ENCODE assay signal across 8 mouse cellular contexts in genomic region chr2:71874422-71874821, GRCm38 (mm10). TPM values are rescaled to one million over a fixed set of nuclear protein-coding genes. Genes with fewer than 3 reads are reported as not detected.
A peak's percentile ranks its signal among the peaks of the same experiment; 100 is the strongest.
DNase-seq lines count a peak whose midpoint lies in the region; ATAC-seq and TF ChIP-seq lines count a peak whose summit lies in the region.

No protein-coding gene starts in this region.

- H3K9ac ChIP-seq in kidney, embryonic 16.5 days (replicated peaks; ENCODE audit: low read length), result no peak overlapping the region
- H3K9ac ChIP-seq in hindbrain, embryonic 14.5 days, result no peak overlapping the region

- no peak for DNase-seq in kidney, adult 9 months
- peak; percentile 38 for DNase-seq in c-Kit-negative CD71-positive TER-119-positive erythroid progenitor cells, embryonic 14.5 days (ENCODE audit: low read depth, low spot score)
- DNase-seq in hindbrain, embryonic 14.5 days (ENCODE audit: low spot score), result no peak
- no peak for DNase-seq in left cerebral cortex, postnatal 36 days (ENCODE audit: low spot score in 2 of 2)
- DNase-seq in kidney, adult 2 months, result no peak

- H3K36me3 ChIP-seq in kidney, embryonic 16.5 days (ENCODE audit: insufficient read depth, low read length), result no peaks in the 10 kb centered on the region
- no peaks in the 10 kb centered on the region for H3K36me3 ChIP-seq in hindbrain, embryonic 14.5 days (replicated peaks; ENCODE audit: control insufficient read depth, insufficient read depth)
- H3K36me3 ChIP-seq in kidney, adult 2 months (ENCODE audit: control insufficient read depth, insufficient read depth, low read length), result no peaks in the 10 kb centered on the region

- 84% methylated on average over 2 of the region's 2 CpGs for WGBS in kidney, embryonic 16.5 days
- 88% methylated on average over 2 of the region's 2 CpGs for WGBS in hindbrain, embryonic 14.5 days
- 78% methylated on average over 2 of the region's 2 CpGs for WGBS in kidney, adult 2 months

- H3K9me3 ChIP-seq in kidney, embryonic 16.5 days (ENCODE audit: low read length), result no peaks in the 10 kb centered on the region
- H3K9me3 ChIP-seq in hindbrain, embryonic 14.5 days (ENCODE audit: control insufficient read depth, low read length), result no peaks in the 10 kb centered on the region

- no peak for ATAC-seq in kidney, embryonic 16.5 days (ENCODE audit: low FRiP score, low TSS enrichment)
- no peak for ATAC-seq in hindbrain, embryonic 14.5 days (ENCODE audit: low FRiP score)
- peak; percentile 62 for ATAC-seq in megakaryocyte-erythroid progenitor cell, adult 5-6 weeks (replicated peaks; ENCODE audit: low FRiP score, low TSS enrichment, poor library complexity, severe bottlenecking)
- ATAC-seq in cerebellum, adult (ENCODE audit: insufficient number of reproducible peaks, low FRiP score, low TSS enrichment), result no peak

- no peak overlapping the region for H3K27ac ChIP-seq in kidney, embryonic 16.5 days (ENCODE audit: low read length)
- no peak overlapping the region for H3K27ac ChIP-seq in hindbrain, embryonic 14.5 days
- H3K27ac ChIP-seq in kidney, adult 2 months (ENCODE audit: insufficient read depth, low read depth, low read length), result no peak overlapping the region

- no peak overlapping the region; the same call in 1 of the 2 replicates for H3K4me3 ChIP-seq in kidney, embryonic 16.5 days (ENCODE audit: low read length)
- peak overlapping the region; percentile 73; the same call in 1 of the 2 replicates for H3K4me3 ChIP-seq in hindbrain, embryonic 14.5 days (replicated peaks; ENCODE audit: low read length)
- no peak overlapping the region for H3K4me3 ChIP-seq in kidney, adult 2 months (ENCODE audit: insufficient read depth, low read depth, low read length)

- intact Hi-C loops in left cerebral cortex, postnatal 36 days (cut with DNase I), result no loop called here

- H3K4me2 ChIP-seq in kidney, embryonic 16.5 days (replicated peaks; ENCODE audit: low read depth, low read length), result peak overlapping the region; percentile 96
- H3K4me2 ChIP-seq in hindbrain, embryonic 14.5 days (replicated peaks), result peak overlapping the region; percentile 74; the same call in 1 of the 2 replicates

- no peaks in the 10 kb centered on the region for H3K27me3 ChIP-seq in kidney, embryonic 16.5 days (ENCODE audit: insufficient read depth, low read length)
- 0 out of 2 replicates have a peak, but pooled peaks cover 7% of the 10 kb centered on the region for H3K27me3 ChIP-seq in hindbrain, embryonic 14.5 days (ENCODE audit: control insufficient read depth, insufficient read depth, low read length)
- H3K27me3 ChIP-seq in kidney, adult 2 months (replicated peaks; ENCODE audit: control insufficient read depth, insufficient read depth, low read length), result no peaks in the 10 kb centered on the region

- no peak for TF ChIP-seq CTCF in kidney, adult 2 months (conservative IDR thresholded peaks at IDR 0.05; ENCODE audit: insufficient read depth, insufficient read length, low read depth, low read length)

- peaks cover 12% of the 10 kb centered on the region; the same call in 1 of the 2 replicates for H3K4me1 ChIP-seq in kidney, embryonic 16.5 days (ENCODE audit: insufficient read depth, low read length)
- H3K4me1 ChIP-seq in hindbrain, embryonic 14.5 days (replicated peaks; ENCODE audit: control insufficient read depth, insufficient read depth, low read length), result peaks cover 7% of the 10 kb centered on the region; the same call in 1 of the 2 replicates
- H3K4me1 ChIP-seq in kidney, adult 2 months (ENCODE audit: control insufficient read depth, insufficient read depth, low read length), result peaks cover 10% of the 10 kb centered on the region

- no peak for TF ChIP-seq POLR2A in kidney, adult 2 months (IDR thresholded peaks at IDR 0.05; ENCODE audit: low read depth, low read length)

RNA-seq across cellular contexts. Expression of gene Pdk1, which starts 1.4 kb away (rescaled TPM):
- 46.3 and 48.9 TPM in 2 replicates for polyA plus RNA-seq in kidney, embryonic 16.5 days (2015; fragmentation: Nextera tagmentation; extraction: Ambion mirVana)
- 22.9 and 25.3 TPM in 2 replicates for polyA plus RNA-seq in hindbrain, embryonic 14.5 days (2014; fragmentation: Nextera tagmentation; extraction: Ambion mirVana)
- 27.9 and 38.7 TPM in 2 replicates for total RNA-seq in megakaryocyte-erythroid progenitor cell, adult 5-6 weeks (2014; fragmentation: Nextera tagmentation)
- 61.9 and 66.8 TPM in 2 replicates for total RNA-seq in megakaryocyte-erythroid progenitor cell, adult 5-6 weeks (2017)
- total RNA-seq in left cerebral cortex, postnatal 36 days (2021), result 10 to 100 TPM; 45.1 to 49.7 TPM
- 12.0 and 16.7 TPM in 2 replicates for polyA plus RNA-seq in kidney, adult 2 months (2012; rRNA removed)
